Mouse (Mus musculus) forebrain, embryonic 14.5 days (tissue): Measurements from ENCODE around the gene Hdgfl3. TPM values are rescaled to one million over a fixed set of nuclear protein-coding genes. Genes with fewer than 3 reads are reported as not detected.

Experiments
- ATAC-seq: fragments of 200-750 bp; cut with Nextera tagmentation; 2 replicates; pipeline ENCODE4 v1.8.0; 2017; ENCODE audit warnings: mild to moderate bottlenecking, moderate library complexity
- DNase-seq: peaks from one replicate; pipeline ENCODE4 v3.0.0-alpha.2; 2015; ENCODE audit warnings: low spot score
- H3K27ac ChIP-seq: fragments of 300-500 bp; sonication (generic); 2 replicates; pipeline ENCODE4 v1.5.1; 2014; ENCODE audit warnings: low read depth, mild to moderate bottlenecking, control low read depth, low read length, moderate library complexity
- H3K27me3 ChIP-seq: fragments of 300-500 bp; sonication (generic); replicated peaks from 2 replicates; pipeline ENCODE4 v1.6.1; 2014; ENCODE audit warnings: low read length, control low read depth, mixed read lengths; ENCODE audit not compliant: control insufficient read depth, insufficient read depth
- H3K36me3 ChIP-seq: fragments of 300-500 bp; sonication (generic); 2 replicates; pipeline ENCODE4 v1.6.1; 2014; ENCODE audit warnings: low read length, control low read depth; ENCODE audit not compliant: control insufficient read depth, insufficient read depth
- H3K4me1 ChIP-seq: fragments of 300-500 bp; sonication (generic); 2 replicates; pipeline ENCODE4 v1.6.1; 2014; ENCODE audit warnings: antibody characterized with exemption, low read length, control low read depth; ENCODE audit not compliant: control insufficient read depth, insufficient read depth
- H3K4me2 ChIP-seq: fragments of 300-500 bp; sonication (generic); 2 replicates; pipeline ENCODE4 v1.6.1; 2014; ENCODE audit warnings: mild to moderate bottlenecking, control low read depth, low read length
- H3K4me3 ChIP-seq: fragments of 300-500 bp; sonication (generic); 2 replicates; pipeline ENCODE4 v1.5.1; 2014; ENCODE audit warnings: low read depth, low read length, control low read depth
- H3K9ac ChIP-seq: fragments of 300-500 bp; sonication (generic); 2 replicates; pipeline ENCODE4 v1.6.1; 2014; ENCODE audit warnings: mild to moderate bottlenecking, low read length, control low read depth, moderate library complexity
- H3K9me3 ChIP-seq: fragments of 300-500 bp; sonication (generic); replicated peaks from 2 replicates; pipeline ENCODE4 v1.6.1; 2016; ENCODE audit warnings: low read length, control low read depth, mixed read lengths; ENCODE audit not compliant: control insufficient read depth
- WGBS: fragments of 180-500 bp; shearing (Covaris S2); extraction: QIAGEN DNeasy Blood & Tissue Kit; methylation state at CpG from one replicate; pipeline ENCODE4 v1.1.7; 2014; 5-methylcytosine and 5-hydroxymethylcytosine counted together
- polyA plus RNA-seq: library from polyadenylated mRNA; unstranded; fragments of >200 nt; fragmentation: Nextera tagmentation; extraction: Ambion mirVana; gene quantifications from 2 replicates; pipeline ENCODE4 v1.2.1, GENCODE M21; 2014

The Hdgfl3 gene
- polyA plus RNA-seq, 1 experiment from 2014 or later: 62.3 TPM

DNA sequence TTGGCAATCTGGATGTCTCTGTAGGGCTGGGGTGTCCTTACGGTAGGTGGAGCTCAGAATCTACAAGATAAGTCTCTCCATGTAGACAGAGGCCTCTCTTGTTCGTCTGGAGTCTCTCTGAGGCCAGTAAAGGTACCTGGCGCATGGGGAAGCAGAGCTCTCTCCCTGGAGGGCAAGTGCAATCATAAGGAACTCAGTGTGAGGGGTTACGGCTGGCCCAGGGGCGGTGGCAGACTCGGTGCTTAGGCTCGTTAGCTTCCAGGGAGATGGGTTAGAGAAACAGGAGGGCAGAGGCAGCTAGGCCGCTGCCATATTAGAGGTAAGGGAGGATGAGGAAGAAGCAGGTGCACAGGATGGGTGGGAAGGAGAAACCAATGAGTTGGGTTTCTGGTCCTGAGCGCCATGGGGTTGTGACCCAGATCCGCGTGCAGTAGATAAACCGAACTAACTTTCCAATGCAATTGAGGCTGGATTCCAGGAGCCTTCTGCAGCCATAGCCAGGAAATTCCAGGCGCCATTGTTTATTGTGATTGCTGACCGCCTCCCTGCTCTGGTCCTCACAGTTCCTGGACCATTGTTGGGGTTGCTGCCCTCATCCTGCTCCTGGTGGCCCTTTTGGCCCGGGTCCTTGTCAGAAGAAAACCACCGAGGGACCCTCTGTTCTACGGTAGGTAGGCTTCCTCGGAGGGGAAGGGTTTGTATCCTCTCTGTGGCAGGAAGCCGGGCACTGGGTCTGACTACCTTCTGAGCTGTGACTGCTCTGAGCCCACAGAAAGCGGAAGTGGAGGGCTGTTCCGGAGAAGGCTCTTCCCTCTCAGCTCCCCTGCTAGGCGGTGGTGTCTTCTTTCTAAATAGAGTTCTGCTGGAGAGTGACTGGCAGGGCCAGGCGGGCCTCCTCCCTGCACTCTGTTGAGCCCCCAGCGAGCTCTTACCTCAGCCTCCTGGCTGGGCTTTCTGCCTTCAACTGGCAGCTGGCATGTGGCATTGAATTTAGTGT is 71.4 kb downstream of the Hdgfl3 start:
- peaks cover 11% of the 10 kb centered on the region; the same call in 1 of the 2 replicates for H3K4me1 ChIP-seq
- no peak overlapping the region for H3K4me3 ChIP-seq
- H3K9me3 ChIP-seq: no peaks in the 10 kb centered on the region
- DNase-seq (no peak), ATAC-seq (no peak)
- H3K27ac ChIP-seq: no peak overlapping the region
- WGBS: 75% methylated on average over 24 of the region's 24 CpGs
- H3K4me2 ChIP-seq: no peak overlapping the region
- no peaks in the 10 kb centered on the region for H3K36me3 ChIP-seq
- no peaks in the 10 kb centered on the region for H3K27me3 ChIP-seq
- H3K9ac ChIP-seq: no peak overlapping the region

DNA sequence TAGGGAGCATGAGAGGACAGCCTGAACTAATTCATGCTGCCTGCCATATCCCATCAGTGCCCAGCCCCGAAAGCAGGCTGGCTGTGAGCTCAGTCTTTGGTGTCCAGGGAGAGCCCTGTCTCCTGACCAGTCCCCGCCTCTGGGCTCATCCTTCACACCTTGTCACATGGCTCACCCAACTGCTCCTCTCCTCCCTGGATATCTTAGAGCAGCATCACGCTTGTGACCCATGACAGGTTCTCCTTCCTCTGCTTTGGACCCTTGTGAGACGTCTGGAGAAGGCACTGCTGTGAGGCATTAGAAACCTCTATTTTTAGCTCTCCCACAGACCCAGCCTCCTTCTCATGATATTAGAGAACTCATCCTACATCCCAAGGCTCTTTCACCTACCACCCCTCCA is 72.4 kb downstream of the Hdgfl3 start:
- Histone ChIP-seq H3K4me1 (peaks cover 11% of the 10 kb centered on the region; the same call in 1 of the 2 replicates), H3K4me2 (no peak overlapping the region), H3K9ac (no peak overlapping the region), H3K36me3 (no peaks in the 10 kb centered on the region), H3K27ac (no peak overlapping the region), H3K4me3 (no peak overlapping the region), H3K27me3 (0 out of 2 replicates have a peak, but pooled peaks cover 2% of the 10 kb centered on the region), H3K9me3 (no peaks in the 10 kb centered on the region)
- DNase-seq (no peak), ATAC-seq (no peak)
- 83% methylated on average over 4 of the region's 4 CpGs for WGBS

GRCm38 (mm10) chr7:81861461-81861860 is 72.8 kb downstream of the Hdgfl3 start:
- peaks cover 11% of the 10 kb centered on the region; the same call in 1 of the 2 replicates for H3K4me1 ChIP-seq
- H3K36me3 ChIP-seq: no peaks in the 10 kb centered on the region
- ATAC-seq: no peak
- no peak overlapping the region for H3K9ac ChIP-seq
- H3K9me3 ChIP-seq: no peaks in the 10 kb centered on the region
- 91% methylated on average over 2 of the region's 2 CpGs for WGBS
- no peak for DNase-seq
- no peak overlapping the region for H3K27ac ChIP-seq
- H3K27me3 ChIP-seq: 0 out of 2 replicates have a peak, but pooled peaks cover 2% of the 10 kb centered on the region
- no peak overlapping the region for H3K4me2 ChIP-seq
- H3K4me3 ChIP-seq: no peak overlapping the region

DNA sequence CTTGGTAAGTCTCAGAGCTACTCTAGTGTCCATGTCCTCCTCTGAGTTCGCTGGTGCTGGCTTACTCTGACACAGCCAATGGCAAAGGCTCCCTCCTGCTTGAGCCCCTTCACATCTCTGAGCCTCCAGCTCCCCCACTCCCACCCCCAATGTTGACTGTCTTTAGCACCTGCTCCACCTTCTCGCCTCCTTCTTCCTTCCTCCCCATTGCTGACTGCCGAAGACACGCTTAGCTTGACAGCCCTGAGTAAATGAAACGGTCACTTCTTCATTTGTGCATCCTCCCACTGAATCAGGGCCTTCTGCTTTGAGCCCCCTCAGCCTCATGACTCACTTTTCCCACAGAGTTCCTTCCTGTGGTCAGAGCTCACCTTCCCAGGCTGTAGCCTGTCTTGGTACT is 73.3 kb downstream of the Hdgfl3 start:
- no peaks in the 10 kb centered on the region for H3K9me3 ChIP-seq
- H3K27ac ChIP-seq: no peak overlapping the region
- H3K27me3 ChIP-seq: 0 out of 2 replicates have a peak, but pooled peaks cover 2% of the 10 kb centered on the region
- no peaks in the 10 kb centered on the region for H3K36me3 ChIP-seq
- ATAC-seq (no peak), DNase-seq (no peak)
- 75% methylated on average over 5 of the region's 5 CpGs for WGBS
- peak overlapping the region; percentile 95; the same call in 1 of the 2 replicates for H3K4me2 ChIP-seq
- H3K4me1 ChIP-seq: peaks cover 11% of the 10 kb centered on the region; the same call in 1 of the 2 replicates
- H3K4me3 ChIP-seq: no peak overlapping the region
- H3K9ac ChIP-seq: no peak overlapping the region

- no peak overlapping the region for H3K27ac ChIP-seq
- H3K27me3 ChIP-seq: 0 out of 2 replicates have a peak, but pooled peaks cover 2% of the 10 kb centered on the region
- DNase-seq (peak; percentile 39), ATAC-seq (no peak)
- 49% methylated on average over 11 of the region's 11 CpGs for WGBS
- H3K4me1 ChIP-seq: peaks cover 11% of the 10 kb centered on the region; the same call in 1 of the 2 replicates
- no peaks in the 10 kb centered on the region for H3K9me3 ChIP-seq
- no peak overlapping the region for H3K9ac ChIP-seq
- peak overlapping the region; percentile 95 for H3K4me2 ChIP-seq
- no peaks in the 10 kb centered on the region for H3K36me3 ChIP-seq
- H3K4me3 ChIP-seq: no peak overlapping the region
Measured at GRCm38 (mm10) chr7:81860071-81860470, 74.2 kb downstream of the Hdgfl3 start.

DNA sequence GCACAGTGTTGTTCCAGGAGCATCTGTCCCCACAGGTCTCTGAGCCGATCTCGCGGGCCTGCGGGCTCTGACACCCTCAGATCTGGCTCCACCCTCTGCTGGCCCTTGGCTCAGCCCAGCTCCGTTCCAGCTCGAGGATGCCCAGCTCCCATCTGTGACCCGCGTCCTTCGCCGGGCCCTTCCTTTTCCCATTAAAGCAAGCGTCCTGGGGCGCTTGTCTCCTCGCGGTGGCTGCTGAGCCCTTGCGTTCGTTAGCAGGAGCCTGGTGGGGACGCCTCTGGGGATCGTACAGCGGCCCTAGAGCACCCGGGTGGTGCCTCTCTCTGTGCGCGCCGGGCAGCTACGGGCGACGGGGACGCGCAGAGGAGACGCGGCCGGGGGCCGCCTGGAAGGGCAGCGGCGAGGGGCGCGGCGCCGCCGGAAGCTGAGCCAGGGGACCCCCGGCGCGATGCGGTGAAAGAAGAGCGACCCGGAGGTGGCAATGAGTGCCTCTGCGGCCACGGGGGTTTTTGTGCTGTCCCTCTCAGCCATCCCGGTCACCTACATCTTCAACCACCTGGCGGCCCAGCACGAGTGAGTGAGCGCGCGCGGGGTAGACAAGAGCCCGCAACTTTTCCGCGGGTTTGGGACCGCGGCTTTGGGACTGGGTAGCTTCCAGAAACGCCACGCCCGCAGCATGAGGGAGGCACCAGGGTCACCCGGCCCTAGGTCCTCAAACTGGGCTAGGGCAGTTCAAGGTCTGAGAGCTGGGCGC is 75.1 kb downstream of the Hdgfl3 start, which contains the start of gene Tm6sf1:
Gene Tm6sf1, plus strand, starts transcription at position 34 of the 754 bp plus-strand sequence.
- Histone ChIP-seq H3K27me3 (0 out of 2 replicates have a peak, but pooled peaks cover 2% of the 10 kb centered on the region), H3K9me3 (no peaks in the 10 kb centered on the region), H3K4me3 (peak within 1 kb of the TSS; percentile 52), H3K36me3 (no peaks in the 10 kb centered on the region), H3K9ac (peak within 1 kb of the TSS; percentile 74), H3K27ac (no peak within 1 kb of the TSS), H3K4me2 (peak within 1 kb of the TSS; percentile 95), H3K4me1 (peaks cover 16% of the 10 kb centered on the region; the same call in 1 of the 2 replicates)
- ATAC-seq (peak; percentile 74), DNase-seq (peak; percentile 42)
- under 1% methylated on average over 64 of the region's 64 CpGs for WGBS

GRCm38 (mm10) chr7:81858236-81858635 is 76.0 kb downstream of the Hdgfl3 start:
- no peak for DNase-seq
- WGBS: 5% methylated on average over 9 of the region's 9 CpGs

DNA sequence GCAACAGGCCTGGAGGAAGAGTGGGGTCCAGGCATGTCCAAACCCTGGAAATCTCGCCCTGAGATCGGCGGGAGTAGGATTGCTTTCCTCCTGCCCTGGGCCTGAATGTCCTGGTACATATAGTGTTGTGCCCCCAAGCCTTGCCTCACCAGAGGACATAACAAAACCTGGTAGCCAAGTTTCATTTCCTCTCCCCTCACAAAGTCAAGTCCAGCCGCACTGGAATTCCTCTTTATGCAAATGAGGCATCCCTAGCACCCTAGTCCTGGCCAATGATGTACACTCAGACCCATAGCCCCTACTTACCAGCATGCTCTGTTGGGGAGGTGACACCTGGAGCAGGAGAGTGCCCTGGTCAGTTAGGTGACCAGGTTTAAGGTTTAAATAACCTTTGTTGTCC is 78.1 kb downstream of the Hdgfl3 start:
- H3K27me3 ChIP-seq: 0 out of 2 replicates have a peak, but pooled peaks cover 2% of the 10 kb centered on the region
- 85% methylated on average over 4 of the region's 4 CpGs for WGBS
- no peak for DNase-seq
- peaks cover 16% of the 10 kb centered on the region; the same call in 1 of the 2 replicates for H3K4me1 ChIP-seq
- no peak overlapping the region for H3K4me3 ChIP-seq
- no peak overlapping the region for H3K27ac ChIP-seq
- no peak for ATAC-seq
- no peaks in the 10 kb centered on the region for H3K9me3 ChIP-seq
- no peak overlapping the region for H3K9ac ChIP-seq
- H3K36me3 ChIP-seq: no peaks in the 10 kb centered on the region
- H3K4me2 ChIP-seq: no peak overlapping the region

More at GRCm38 (mm10) chr7:81858236-81858635, 76.0 kb downstream of the Hdgfl3 start:
- Histone ChIP-seq H3K9me3 (no peaks in the 10 kb centered on the region), H3K27me3 (0 out of 2 replicates have a peak, but pooled peaks cover 2% of the 10 kb centered on the region), H3K4me2 (peak overlapping the region; percentile 95), H3K36me3 (no peaks in the 10 kb centered on the region), H3K9ac (no peak overlapping the region), H3K4me3 (peak overlapping the region; percentile 52; the same call in 1 of the 2 replicates), H3K4me1 (peaks cover 16% of the 10 kb centered on the region; the same call in 1 of the 2 replicates), H3K27ac (no peak overlapping the region)
- no peak for ATAC-seq
